Mouse (Mus musculus): ENCODE measurements at regions not wholly inside any gene's neighbourhood (a gene's known extent, or its start where the extent isn't known, plus 50 kb on each side); places are given as distances from the start of the nearest gene placed in this dataset.

- H3K36me3 ChIP-seq (replicated peaks; ENCODE audit: low read length), result no peaks in the 10 kb centered on the region
- peaks cover 45% of the 10 kb centered on the region for H3K27me3 ChIP-seq (replicated peaks)
- no peak for TF ChIP-seq FLI1 (IDR thresholded peaks at IDR 0.05; ENCODE audit: low read length)
- TF ChIP-seq GATA1 (IDR thresholded peaks at IDR 0.05; ENCODE audit: borderline replicate concordance, low read length), result no peak
- peaks cover 16% of the 10 kb centered on the region for H3K9me3 ChIP-seq
- H3K4me3 ChIP-seq (replicated peaks), result no peak overlapping the region
- peaks cover 6% of the 10 kb centered on the region; the same call in 1 of the 2 replicates for H3K4me1 ChIP-seq
Observed at GRCm38 (mm10) chr13:55967151-55967550, 131.2 kb upstream of the Pitx1 start.

- TF ChIP-seq FLI1 (IDR thresholded peaks at IDR 0.05; ENCODE audit: low read length) (no peak), GATA1 (IDR thresholded peaks at IDR 0.05; ENCODE audit: borderline replicate concordance, low read length) (no peak)
- no peaks in the 10 kb centered on the region for H3K36me3 ChIP-seq (replicated peaks; ENCODE audit: low read length)
- H3K27me3 ChIP-seq (replicated peaks), result peaks cover 57% of the 10 kb centered on the region
- peaks cover 6% of the 10 kb centered on the region; the same call in 1 of the 2 replicates for H3K4me1 ChIP-seq
- no peak overlapping the region for H3K4me3 ChIP-seq (replicated peaks)
- no peaks in the 10 kb centered on the region for H3K9me3 ChIP-seq
Observed at GRCm38 (mm10) chr13:55963005-55963620, 127.1 kb upstream of the Pitx1 start.

GRCm38 (mm10) chr13:55962254-55962866 lies 126.4 kb upstream of the Pitx1 start:
- Histone ChIP-seq H3K27me3 (replicated peaks) (peaks cover 57% of the 10 kb centered on the region), H3K4me1 (peaks cover 6% of the 10 kb centered on the region; the same call in 1 of the 2 replicates), H3K4me3 (replicated peaks) (no peak overlapping the region), H3K36me3 (replicated peaks; ENCODE audit: low read length) (no peaks in the 10 kb centered on the region), H3K9me3 (no peaks in the 10 kb centered on the region)
- TF ChIP-seq GATA1 (IDR thresholded peaks at IDR 0.05; ENCODE audit: borderline replicate concordance, low read length), result no peak
- no peak for TF ChIP-seq FLI1 (IDR thresholded peaks at IDR 0.05; ENCODE audit: low read length)

GRCm38 (mm10) chr13:55954346-55954745 lies 118.4 kb upstream of the Pitx1 start:
- Histone ChIP-seq H3K9me3 (peaks cover 14% of the 10 kb centered on the region), H3K36me3 (replicated peaks; ENCODE audit: low read length) (no peaks in the 10 kb centered on the region), H3K4me3 (replicated peaks) (no peak overlapping the region), H3K27me3 (replicated peaks) (peaks cover 31% of the 10 kb centered on the region), H3K4me1 (no peaks in the 10 kb centered on the region)
- TF ChIP-seq GATA1 (IDR thresholded peaks at IDR 0.05; ENCODE audit: borderline replicate concordance, low read length), result no peak
- no peak for TF ChIP-seq FLI1 (IDR thresholded peaks at IDR 0.05; ENCODE audit: low read length)

GRCm38 (mm10) chr13:55953426-55953825 lies 117.4 kb upstream of the Pitx1 start:
- no peaks in the 10 kb centered on the region for H3K4me1 ChIP-seq
- H3K4me3 ChIP-seq (replicated peaks), result no peak overlapping the region
- no peaks in the 10 kb centered on the region for H3K36me3 ChIP-seq (replicated peaks; ENCODE audit: low read length)
- peaks cover 30% of the 10 kb centered on the region for H3K27me3 ChIP-seq (replicated peaks)
- TF ChIP-seq GATA1 (IDR thresholded peaks at IDR 0.05; ENCODE audit: borderline replicate concordance, low read length) (no peak), FLI1 (IDR thresholded peaks at IDR 0.05; ENCODE audit: low read length) (no peak)
- peaks cover 14% of the 10 kb centered on the region for H3K9me3 ChIP-seq

- peaks cover 14% of the 10 kb centered on the region for H3K9me3 ChIP-seq
- no peaks in the 10 kb centered on the region for H3K36me3 ChIP-seq (replicated peaks; ENCODE audit: low read length)
- H3K4me1 ChIP-seq, result no peaks in the 10 kb centered on the region
- peaks cover 34% of the 10 kb centered on the region for H3K27me3 ChIP-seq (replicated peaks)
- H3K4me3 ChIP-seq (replicated peaks), result no peak overlapping the region
- TF ChIP-seq GATA1 (IDR thresholded peaks at IDR 0.05; ENCODE audit: borderline replicate concordance, low read length), result no peak
Observed at GRCm38 (mm10) chr13:55950773-55951172, 114.8 kb upstream of the Pitx1 start.

GRCm38 (mm10) chr13:55948591-55948990 lies 112.6 kb upstream of the Pitx1 start:
- peaks cover 26% of the 10 kb centered on the region for H3K27me3 ChIP-seq (replicated peaks)
- TF ChIP-seq FLI1 (IDR thresholded peaks at IDR 0.05; ENCODE audit: low read length) (no peak), GATA1 (IDR thresholded peaks at IDR 0.05; ENCODE audit: borderline replicate concordance, low read length) (no peak)
- H3K9me3 ChIP-seq, result peaks cover 12% of the 10 kb centered on the region
- H3K36me3 ChIP-seq (replicated peaks; ENCODE audit: low read length), result no peaks in the 10 kb centered on the region
- no peaks in the 10 kb centered on the region for H3K4me1 ChIP-seq
- no peak overlapping the region for H3K4me3 ChIP-seq (replicated peaks)

- no peak for TF ChIP-seq GATA1 (IDR thresholded peaks at IDR 0.05; ENCODE audit: borderline replicate concordance, low read length)
- no peak for TF ChIP-seq FLI1 (IDR thresholded peaks at IDR 0.05; ENCODE audit: low read length)
- Histone ChIP-seq H3K9me3 (peaks cover 8% of the 10 kb centered on the region), H3K4me3 (replicated peaks) (no peak overlapping the region), H3K27me3 (replicated peaks) (peaks cover 24% of the 10 kb centered on the region), H3K36me3 (replicated peaks; ENCODE audit: low read length) (no peaks in the 10 kb centered on the region), H3K4me1 (no peaks in the 10 kb centered on the region)
Observed at GRCm38 (mm10) chr13:55948144-55948543, 112.2 kb upstream of the Pitx1 start.

GRCm38 (mm10) chr13:55937417-55937816 lies 101.4 kb upstream of the Pitx1 start:
- peaks cover 11% of the 10 kb centered on the region for H3K27me3 ChIP-seq (replicated peaks)
- H3K4me1 ChIP-seq, result no peaks in the 10 kb centered on the region
- peaks cover 25% of the 10 kb centered on the region for H3K9me3 ChIP-seq
- H3K36me3 ChIP-seq (replicated peaks; ENCODE audit: low read length), result no peaks in the 10 kb centered on the region
- TF ChIP-seq GATA1 (IDR thresholded peaks at IDR 0.05; ENCODE audit: borderline replicate concordance, low read length) (no peak), FLI1 (IDR thresholded peaks at IDR 0.05; ENCODE audit: low read length) (no peak)
- H3K4me3 ChIP-seq (replicated peaks), result peak overlapping the region; percentile 18

GRCm38 (mm10) chr13:55937000-55937399 lies 101.0 kb upstream of the Pitx1 start:
- Histone ChIP-seq H3K9me3 (peaks cover 22% of the 10 kb centered on the region), H3K36me3 (replicated peaks; ENCODE audit: low read length) (no peaks in the 10 kb centered on the region), H3K4me3 (replicated peaks) (no peak overlapping the region), H3K4me1 (no peaks in the 10 kb centered on the region), H3K27me3 (replicated peaks) (peaks cover 11% of the 10 kb centered on the region)
- TF ChIP-seq FLI1 (IDR thresholded peaks at IDR 0.05; ENCODE audit: low read length) (no peak), GATA1 (IDR thresholded peaks at IDR 0.05; ENCODE audit: borderline replicate concordance, low read length) (no peak)

All from megakaryocyte, embryonic 14.5 days (primary cell).